Mouse (Mus musculus): Measurements from ENCODE around the gene Rnaseh2a. TPM values are rescaled to one million over a fixed set of nuclear protein-coding genes. Genes with fewer than 3 reads are reported as not detected.

Gene Rnaseh2a
- polyA plus RNA-seq, 1 experiment from 2014 or later = 114 TPM

GRCm38 (mm10) chr8:84979599-84980421 is 10.2 kb upstream of the Rnaseh2a start:
- WGBS = 2% methylated on average over 37 of the region's 42 CpGs
- ATAC-seq (ENCODE audit: low read depth) = peak; percentile 62
- H3K27me3 ChIP-seq (ENCODE audit: control insufficient read depth, insufficient read depth, low read depth, low read length) = no peaks in the 10 kb centered on the region
- peaks cover 78% of the 10 kb centered on the region for H3K4me1 ChIP-seq (replicated peaks; ENCODE audit: control insufficient read depth, insufficient read depth, low read length)
- peak overlapping the region; percentile 45 for H3K4me3 ChIP-seq (ENCODE audit: low read length)
- peak overlapping the region; percentile 93 for H3K4me2 ChIP-seq (ENCODE audit: low read depth, low read length)
- H3K27ac ChIP-seq (ENCODE audit: low read length) = peak overlapping the region; percentile 96
- H3K36me3 ChIP-seq (ENCODE audit: control insufficient read depth, insufficient read depth, low read length) = no peaks in the 10 kb centered on the region
- H3K9me3 ChIP-seq (ENCODE audit: control insufficient read depth, low read length) = no peaks in the 10 kb centered on the region
- peak overlapping the region; percentile 69 for H3K9ac ChIP-seq (ENCODE audit: low read length)

GRCm38 (mm10) chr8:84978248-84978940 is 8.8 kb upstream of the Rnaseh2a start, which contains the start of gene Junb:
TSS of gene Junb (minus strand) at chr8:84978718.
- H3K9me3 ChIP-seq (ENCODE audit: control insufficient read depth, low read length) = no peaks in the 10 kb centered on the region
- peak within 1 kb of the TSS; percentile 93 for H3K4me2 ChIP-seq (ENCODE audit: low read depth, low read length)
- peak; percentile 65 for ATAC-seq (ENCODE audit: low read depth)
- under 1% methylated on average over 62 of the region's 63 CpGs for WGBS
- peaks cover 71% of the 10 kb centered on the region for H3K4me1 ChIP-seq (replicated peaks; ENCODE audit: control insufficient read depth, insufficient read depth, low read length)
- 0 out of 2 replicates have a peak, but pooled peaks cover 5% of the 10 kb centered on the region for H3K36me3 ChIP-seq (ENCODE audit: control insufficient read depth, insufficient read depth, low read length)
- H3K4me3 ChIP-seq (ENCODE audit: low read length) = peak within 1 kb of the TSS; percentile 70
- H3K9ac ChIP-seq (ENCODE audit: low read length) = peak within 1 kb of the TSS; percentile 75
- H3K27me3 ChIP-seq (ENCODE audit: control insufficient read depth, insufficient read depth, low read depth, low read length) = no peaks in the 10 kb centered on the region
- peak within 1 kb of the TSS; percentile 96 for H3K27ac ChIP-seq (ENCODE audit: low read length)

- no peak for ATAC-seq (ENCODE audit: low read depth)
- Histone ChIP-seq H3K4me3 (ENCODE audit: low read length) (peak overlapping the region; percentile 70), H3K4me2 (ENCODE audit: low read depth, low read length) (peak overlapping the region; percentile 93), H3K4me1 (replicated peaks; ENCODE audit: control insufficient read depth, insufficient read depth, low read length) (peaks cover 70% of the 10 kb centered on the region), H3K27ac (ENCODE audit: low read length) (peak overlapping the region; percentile 96), H3K36me3 (ENCODE audit: control insufficient read depth, insufficient read depth, low read length) (peaks cover 8% of the 10 kb centered on the region; the same call in 1 of the 2 replicates), H3K9me3 (ENCODE audit: control insufficient read depth, low read length) (no peaks in the 10 kb centered on the region), H3K27me3 (ENCODE audit: control insufficient read depth, insufficient read depth, low read depth, low read length) (no peaks in the 10 kb centered on the region), H3K9ac (ENCODE audit: low read length) (peak overlapping the region; percentile 75)
- WGBS = under 1% methylated on average over 69 of the region's 70 CpGs
Measured at GRCm38 (mm10) chr8:84977435-84978247, 8.1 kb upstream of the Rnaseh2a start.

GRCm38 (mm10) chr8:84976763-84977434 is 7.3 kb upstream of the Rnaseh2a start:
- no peaks in the 10 kb centered on the region for H3K27me3 ChIP-seq (ENCODE audit: control insufficient read depth, insufficient read depth, low read depth, low read length)
- WGBS = 1% methylated on average over 25 of the region's 25 CpGs
- H3K4me2 ChIP-seq (ENCODE audit: low read depth, low read length) = peak overlapping the region; percentile 93
- peak overlapping the region; percentile 96 for H3K27ac ChIP-seq (ENCODE audit: low read length)
- H3K4me1 ChIP-seq (replicated peaks; ENCODE audit: control insufficient read depth, insufficient read depth, low read length) = peaks cover 63% of the 10 kb centered on the region
- peak overlapping the region; percentile 70 for H3K4me3 ChIP-seq (ENCODE audit: low read length)
- peaks cover 13% of the 10 kb centered on the region; the same call in 1 of the 2 replicates for H3K36me3 ChIP-seq (ENCODE audit: control insufficient read depth, insufficient read depth, low read length)
- H3K9me3 ChIP-seq (ENCODE audit: control insufficient read depth, low read length) = no peaks in the 10 kb centered on the region
- peak overlapping the region; percentile 75 for H3K9ac ChIP-seq (ENCODE audit: low read length)
- no peak for ATAC-seq (ENCODE audit: low read depth)

DNA sequence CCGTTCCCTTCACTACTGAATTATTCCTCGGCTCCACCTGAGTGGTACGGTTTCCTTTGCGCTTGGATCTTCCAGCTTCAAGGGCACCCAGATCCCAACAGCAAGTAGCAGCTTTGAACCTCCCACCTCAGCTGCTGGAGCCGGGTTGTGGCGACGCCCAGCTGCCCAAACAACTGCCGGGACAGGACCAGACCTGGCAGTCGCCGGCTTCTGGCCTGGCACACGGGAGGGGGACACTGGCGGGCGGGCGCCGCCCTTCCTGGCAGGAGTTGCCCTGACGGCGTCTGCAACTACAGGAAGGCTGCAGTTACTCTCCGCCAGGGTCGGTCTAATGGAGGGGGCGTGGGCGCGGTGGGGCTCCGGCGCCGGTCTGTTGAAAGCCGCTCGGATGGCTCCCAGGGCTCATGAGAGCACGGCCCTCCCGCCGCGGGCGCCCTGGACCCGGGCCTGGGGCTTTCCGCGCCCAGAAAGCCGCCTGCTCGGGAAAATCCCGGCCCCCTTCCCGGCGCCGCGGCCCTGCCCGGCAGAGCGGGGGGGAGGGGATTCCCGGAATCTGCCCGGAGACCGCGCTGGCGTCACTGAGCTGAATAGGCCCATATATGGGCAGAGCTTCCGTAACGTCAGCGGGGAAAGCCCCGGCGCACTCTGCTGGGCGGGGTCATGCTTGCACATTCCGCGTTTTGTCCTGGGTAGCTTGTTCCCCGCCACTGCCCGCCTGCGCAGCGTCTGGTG is 6.6 kb upstream of the Rnaseh2a start:
- peak overlapping the region; percentile 96 for H3K27ac ChIP-seq (ENCODE audit: low read length)
- H3K4me1 ChIP-seq (replicated peaks; ENCODE audit: control insufficient read depth, insufficient read depth, low read length) = peaks cover 56% of the 10 kb centered on the region
- peak overlapping the region; percentile 93 for H3K4me2 ChIP-seq (ENCODE audit: low read depth, low read length)
- H3K27me3 ChIP-seq (ENCODE audit: control insufficient read depth, insufficient read depth, low read depth, low read length) = no peaks in the 10 kb centered on the region
- H3K36me3 ChIP-seq (ENCODE audit: control insufficient read depth, insufficient read depth, low read length) = peaks cover 20% of the 10 kb centered on the region; the same call in 1 of the 2 replicates
- peak overlapping the region; percentile 70 for H3K4me3 ChIP-seq (ENCODE audit: low read length)
- peak; percentile 70 for ATAC-seq (ENCODE audit: low read depth)
- peak overlapping the region; percentile 75 for H3K9ac ChIP-seq (ENCODE audit: low read length)
- H3K9me3 ChIP-seq (ENCODE audit: control insufficient read depth, low read length) = no peaks in the 10 kb centered on the region
- under 1% methylated on average over 56 of the region's 61 CpGs for WGBS

DNA sequence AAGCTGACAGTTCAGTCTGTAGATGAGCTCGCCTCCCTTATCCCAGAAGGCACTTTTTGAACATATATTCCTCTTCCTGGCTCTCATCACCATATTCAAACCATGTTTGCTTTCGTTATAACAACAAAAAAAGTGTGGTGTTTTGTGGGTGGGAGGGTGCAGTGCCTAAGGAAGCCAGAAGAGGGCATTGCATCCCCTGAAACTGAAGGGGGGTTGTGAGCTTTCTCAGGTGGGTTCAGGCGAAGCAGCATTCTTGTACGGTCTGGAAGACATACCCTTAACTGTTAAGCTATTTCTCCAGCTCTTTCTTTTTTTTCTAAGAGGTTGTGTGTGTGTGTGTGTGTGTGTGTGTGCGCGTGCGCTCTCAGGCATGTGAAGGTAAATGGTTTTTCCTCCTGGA is 5.9 kb upstream of the Rnaseh2a start:
- Histone ChIP-seq H3K9ac (ENCODE audit: low read length) (no peak overlapping the region; the same call in 1 of the 2 replicates), H3K4me2 (ENCODE audit: low read depth, low read length) (peak overlapping the region; percentile 93), H3K27ac (ENCODE audit: low read length) (no peak overlapping the region; the same call in 1 of the 2 replicates), H3K36me3 (ENCODE audit: control insufficient read depth, insufficient read depth, low read length) (peaks cover 21% of the 10 kb centered on the region), H3K9me3 (ENCODE audit: control insufficient read depth, low read length) (no peaks in the 10 kb centered on the region), H3K4me3 (ENCODE audit: low read length) (no peak overlapping the region), H3K27me3 (ENCODE audit: control insufficient read depth, insufficient read depth, low read depth, low read length) (no peaks in the 10 kb centered on the region), H3K4me1 (replicated peaks; ENCODE audit: control insufficient read depth, insufficient read depth, low read length) (peaks cover 56% of the 10 kb centered on the region)
- no peak for ATAC-seq (ENCODE audit: low read depth)
- 33% methylated on average over 7 of the region's 7 CpGs for WGBS

GRCm38 (mm10) chr8:84974543-84975142 is 5.1 kb upstream of the Rnaseh2a start:
- ATAC-seq (ENCODE audit: low read depth) = no peak
- H3K4me2 ChIP-seq (ENCODE audit: low read depth, low read length) = no peak overlapping the region
- H3K36me3 ChIP-seq (ENCODE audit: control insufficient read depth, insufficient read depth, low read length) = peaks cover 21% of the 10 kb centered on the region
- H3K4me3 ChIP-seq (ENCODE audit: low read length) = no peak overlapping the region
- WGBS = 72% methylated on average over 8 of the region's 8 CpGs
- peak overlapping the region; percentile 20; the same call in 1 of the 2 replicates for H3K9ac ChIP-seq (ENCODE audit: low read length)
- peaks cover 52% of the 10 kb centered on the region for H3K4me1 ChIP-seq (replicated peaks; ENCODE audit: control insufficient read depth, insufficient read depth, low read length)
- no peaks in the 10 kb centered on the region for H3K9me3 ChIP-seq (ENCODE audit: control insufficient read depth, low read length)
- peak overlapping the region; percentile 37; the same call in 1 of the 2 replicates for H3K27ac ChIP-seq (ENCODE audit: low read length)
- no peaks in the 10 kb centered on the region for H3K27me3 ChIP-seq (ENCODE audit: control insufficient read depth, insufficient read depth, low read depth, low read length)

Data from lung, embryonic 16.5 days (tissue).